Mouse (Mus musculus) myocyte (in vitro differentiated cells): ENCODE results near the gene Pdhx. TPM values are rescaled to one million over a fixed set of nuclear protein-coding genes. Genes with fewer than 3 reads are reported as not detected.

ENCODE experiments used
- H3K27me3 ChIP-seq: one replicate; pipeline ENCODE4 v1.6.1; 2011; ENCODE audit not compliant: control insufficient read depth, insufficient read depth, insufficient read length
- H3K36me3 ChIP-seq: one replicate; pipeline ENCODE4 v1.6.1; 2011; ENCODE audit not compliant: control insufficient read depth, insufficient read depth
- H3K4me2 ChIP-seq: one replicate; pipeline ENCODE4 v1.6.1; 2011; ENCODE audit warnings: low read depth, control low read depth
- H3K4me3 ChIP-seq: one replicate; pipeline ENCODE4 v1.5.1; 2011; ENCODE audit warnings: mild to moderate bottlenecking, control low read depth, moderate library complexity
- H3K79me2 ChIP-seq: one replicate; pipeline ENCODE4 v1.6.1; 2011; ENCODE audit not compliant: control insufficient read depth, insufficient read depth
- H3ac ChIP-seq: one replicate; pipeline ENCODE4 v1.6.1; 2011; ENCODE audit not compliant: control insufficient read depth, insufficient read length
- CEBPB ChIP-seq: IDR thresholded peaks from 2 replicates; pipeline ENCODE4 v1.6.1; 2011; ENCODE audit warnings: mild to moderate bottlenecking, moderate library complexity; ENCODE audit not compliant: poor library complexity, insufficient read depth, severe bottlenecking
- E2F4 ChIP-seq: IDR thresholded peaks from one replicate; pipeline ENCODE4 v1.6.1; 2011; ENCODE audit warnings: mild to moderate bottlenecking, control low read depth, moderate library complexity; ENCODE audit not compliant: insufficient read depth
- MAX ChIP-seq: IDR thresholded peaks from one replicate; pipeline ENCODE4 v1.6.1; 2011; ENCODE audit warnings: low read depth, mild to moderate bottlenecking, control low read depth
- MYOD1 ChIP-seq, 3 experiments: IDR thresholded peaks; one replicate each; pipeline ENCODE4 v1.6.1; 2011; ENCODE audit warnings: control low read depth in 2 of 3, low read depth in 2 of 3, mild to moderate bottlenecking in 2 of 3, moderate library complexity in 1 of 3; ENCODE audit not compliant: insufficient read length in 2 of 3, control insufficient read depth in 1 of 3
- MYOG ChIP-seq, 3 experiments: IDR thresholded peaks; one replicate each; pipeline ENCODE4 v1.6.1; 2011; ENCODE audit warnings: control low read depth in 2 of 3, low read depth in 2 of 3, mild to moderate bottlenecking in 2 of 3; ENCODE audit not compliant: insufficient read length in 2 of 3, control insufficient read depth in 1 of 3, insufficient read depth in 1 of 3
- POLR2A ChIP-seq: IDR thresholded peaks from one replicate; pipeline ENCODE4 v1.6.1; 2011; ENCODE audit warnings: low read depth, mild to moderate bottlenecking, control low read depth, moderate library complexity; ENCODE audit not compliant: insufficient read length
- POLR2AphosphoS2 ChIP-seq: IDR thresholded peaks from one replicate; pipeline ENCODE4 v1.6.1; 2011; ENCODE audit warnings: low read depth, control low read depth; ENCODE audit not compliant: insufficient read length
- REST ChIP-seq: IDR thresholded peaks from one replicate; pipeline ENCODE4 v1.6.1; 2011; ENCODE audit warnings: mild to moderate bottlenecking, control low read depth, moderate library complexity; ENCODE audit not compliant: insufficient read depth, insufficient read length
- SRF ChIP-seq: IDR thresholded peaks from one replicate; pipeline ENCODE4 v1.6.1; 2011; ENCODE audit warnings: low read depth; ENCODE audit not compliant: control insufficient read depth, insufficient read length
- TCF12 ChIP-seq: IDR thresholded peaks from one replicate; pipeline ENCODE4 v1.6.1; 2011; ENCODE audit warnings: mild to moderate bottlenecking, control low read depth; ENCODE audit not compliant: poor library complexity, insufficient read depth, severe bottlenecking
- TCF3 ChIP-seq: IDR thresholded peaks from one replicate; pipeline ENCODE4 v1.6.1; 2011; ENCODE audit warnings: low read depth, control low read depth; ENCODE audit not compliant: insufficient read length
- USF1 ChIP-seq: IDR thresholded peaks from one replicate; pipeline ENCODE4 v1.6.1; 2011; ENCODE audit warnings: low read depth, mild to moderate bottlenecking, control low read depth, moderate library complexity
- polyA plus RNA-seq: library from polyadenylated mRNA; unstranded; fragments of >200 nt; fragmentation: generic; extraction: Trizol; gene quantifications from one replicate; pipeline ENCODE4 v1.2.1, GENCODE M21; 2012; ENCODE audit warnings: missing spikeins

Gene Pdhx
- polyA plus RNA-seq, 1 experiment: 37.4 TPM

DNA sequence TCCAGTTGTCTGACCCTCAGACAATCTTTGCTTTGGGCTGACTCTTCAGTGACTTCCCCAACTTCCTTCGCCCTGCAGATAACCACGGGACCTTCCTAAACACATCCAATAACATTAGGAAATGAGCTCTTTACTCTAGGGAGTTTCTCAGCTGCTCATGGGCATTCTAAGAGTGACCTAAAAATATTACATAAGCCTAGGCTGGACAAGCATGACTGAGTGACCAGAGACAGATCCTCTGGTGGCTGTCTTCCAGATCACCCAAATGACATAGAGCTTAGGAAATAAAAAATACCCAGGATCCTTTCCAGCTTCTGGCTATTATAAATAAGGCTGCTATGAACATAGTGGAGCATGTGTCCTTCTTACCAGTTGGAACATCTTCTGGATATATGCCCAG lies 90.5 kb downstream of the Pdhx start:
- no peak overlapping the region for H3ac ChIP-seq
- no peak overlapping the region for H3K4me3 ChIP-seq
- no peaks in the 10 kb centered on the region for H3K79me2 ChIP-seq
- H3K27me3 ChIP-seq: no peaks in the 10 kb centered on the region
- H3K4me2 ChIP-seq: no peak overlapping the region
- no peaks in the 10 kb centered on the region for H3K36me3 ChIP-seq
- TF ChIP-seq E2F4: no peak
- peak in 1 of 3 experiments; percentile 23 for TF ChIP-seq MYOG (IDR thresholded peaks at IDR 0.05; ENCODE audit: control insufficient read depth in 1 of 3, insufficient read depth in 1 of 3, insufficient read length in 2 of 3, low read depth in 2 of 3)

DNA sequence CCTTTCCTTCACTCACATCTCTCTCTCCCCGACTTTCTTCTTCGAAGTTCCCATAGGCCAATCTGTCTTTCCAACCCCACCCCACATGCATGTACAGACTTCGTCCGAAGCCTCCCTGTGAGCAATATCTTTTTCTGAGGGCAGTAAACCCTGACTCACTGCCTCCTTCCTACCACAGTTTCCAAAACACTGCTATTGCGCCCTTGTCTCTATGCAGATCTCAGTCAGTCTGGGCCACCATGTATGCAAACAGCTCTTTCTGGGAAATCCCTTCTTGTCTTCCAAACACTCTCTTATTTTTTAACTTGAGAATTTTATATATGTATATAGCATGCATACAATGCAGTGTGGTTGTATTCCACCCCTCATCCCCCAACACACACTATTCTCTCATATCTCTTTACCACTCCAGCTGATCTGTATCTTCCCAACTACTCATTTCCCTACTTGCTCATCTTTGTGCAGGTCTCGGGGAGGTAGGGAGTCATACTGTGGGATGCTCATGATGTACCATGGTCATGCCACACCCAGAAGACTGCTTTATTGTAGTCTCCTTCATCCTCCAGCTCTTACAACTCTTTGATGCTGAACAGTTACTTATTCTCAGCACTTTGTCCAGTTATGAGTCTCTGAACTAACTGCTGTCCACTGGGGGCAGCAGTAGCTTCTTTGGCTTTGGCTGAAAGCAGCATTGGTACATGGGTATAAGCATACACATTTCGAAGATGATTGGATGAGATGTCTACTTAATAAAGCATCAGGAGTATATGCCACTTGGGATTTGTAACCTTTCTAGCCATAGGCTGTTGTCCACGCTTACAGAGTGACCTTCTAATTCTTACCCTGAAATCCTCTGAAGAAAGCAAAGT lies 91.6 kb downstream of the Pdhx start:
- Histone ChIP-seq H3K27me3 (no peaks in the 10 kb centered on the region), H3ac (no peak overlapping the region), H3K36me3 (no peaks in the 10 kb centered on the region), H3K4me2 (peak overlapping the region; percentile 77), H3K4me3 (no peak overlapping the region), H3K79me2 (no peaks in the 10 kb centered on the region)
- no peak for TF ChIP-seq MAX
- no peak for TF ChIP-seq TCF12
- no peak for TF ChIP-seq POLR2A
- TF ChIP-seq POLR2AphosphoS2: no peak
- TF ChIP-seq USF1: no peak
- TF ChIP-seq MYOD1 (IDR thresholded peaks at IDR 0.05; ENCODE audit: control insufficient read depth in 1 of 3, insufficient read length in 2 of 3, low read depth in 2 of 3): no peak
- no peak for TF ChIP-seq REST
- TF ChIP-seq E2F4: no peak
- no peak for TF ChIP-seq CEBPB
- no peak for TF ChIP-seq TCF3
- no peak for TF ChIP-seq MYOG (IDR thresholded peaks at IDR 0.05; ENCODE audit: control insufficient read depth in 1 of 3, insufficient read depth in 1 of 3, insufficient read length in 2 of 3, low read depth in 2 of 3)
- no peak for TF ChIP-seq SRF

GRCm38 (mm10) chr2:102980870-102981269 lies 92.4 kb downstream of the Pdhx start:
- no peak for TF ChIP-seq REST
- no peaks in the 10 kb centered on the region for H3K27me3 ChIP-seq
- no peaks in the 10 kb centered on the region for H3K79me2 ChIP-seq
- H3ac ChIP-seq: no peak overlapping the region
- H3K36me3 ChIP-seq: no peaks in the 10 kb centered on the region
- no peak overlapping the region for H3K4me3 ChIP-seq
- H3K4me2 ChIP-seq: peak overlapping the region; percentile 77

- TF ChIP-seq E2F4 (no peak), MYOD1 (IDR thresholded peaks at IDR 0.05; ENCODE audit: control insufficient read depth in 1 of 3, insufficient read length in 2 of 3, low read depth in 2 of 3) (no peak), POLR2A (no peak), USF1 (no peak), REST (no peak), MAX (no peak), SRF (no peak)
- Histone ChIP-seq H3K79me2 (no peaks in the 10 kb centered on the region), H3K36me3 (no peaks in the 10 kb centered on the region), H3ac (no peak overlapping the region), H3K4me2 (no peak overlapping the region), H3K4me3 (no peak overlapping the region), H3K27me3 (no peaks in the 10 kb centered on the region)
Measured at GRCm38 (mm10) chr2:102979519-102979918, 93.8 kb downstream of the Pdhx start.

DNA sequence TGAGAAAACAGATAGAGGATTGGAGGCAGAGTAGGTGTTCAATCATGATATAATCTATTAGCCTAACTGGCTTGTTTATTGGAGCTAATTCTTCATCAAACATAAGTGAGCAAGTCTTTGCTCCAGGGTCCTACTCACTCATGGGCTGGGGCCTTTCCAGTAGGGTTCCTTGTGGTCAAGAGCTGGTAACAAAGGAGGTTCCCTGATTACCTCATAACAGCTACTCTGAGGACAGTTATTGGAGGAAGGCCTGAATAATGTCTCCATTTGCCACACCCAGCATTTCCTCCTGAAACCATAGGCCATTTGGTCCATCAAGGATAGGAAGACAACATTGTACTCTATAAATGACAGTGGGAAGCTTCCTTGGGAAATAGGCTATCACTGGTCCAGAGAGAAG lies 94.2 kb downstream of the Pdhx start:
- Histone ChIP-seq H3K4me3 (no peak overlapping the region), H3K4me2 (no peak overlapping the region), H3ac (no peak overlapping the region), H3K36me3 (no peaks in the 10 kb centered on the region), H3K79me2 (no peaks in the 10 kb centered on the region), H3K27me3 (no peaks in the 10 kb centered on the region)
- TF ChIP-seq MYOG (IDR thresholded peaks at IDR 0.05; ENCODE audit: control insufficient read depth in 1 of 3, insufficient read depth in 1 of 3, insufficient read length in 2 of 3, low read depth in 2 of 3) (no peak), MYOD1 (IDR thresholded peaks at IDR 0.05; ENCODE audit: control insufficient read depth in 1 of 3, insufficient read length in 2 of 3, low read depth in 2 of 3) (no peak), POLR2A (no peak), POLR2AphosphoS2 (no peak), MAX (no peak)
